Mouse (Mus musculus) thymus, adult 2 months (tissue): Measurements from ENCODE around the gene Cyb5b.
A peak's percentile ranks its signal among the peaks of the same experiment; 100 is the strongest.

Experiments used
- CTCF ChIP-seq: fragments of 200-500 bp; IDR thresholded peaks from 2 replicates; pipeline ENCODE4 v1.5.1; 2012; ENCODE audit warnings: mild to moderate bottlenecking, control low read depth, low read length, moderate library complexity, borderline replicate concordance; ENCODE audit not compliant: control insufficient read depth, poor library complexity, insufficient read depth; ENCODE audit errors: extremely low read depth
- POLR2A ChIP-seq: fragments of 200-500 bp; IDR thresholded peaks from 2 replicates; pipeline ENCODE4 v1.6.1; 2012; ENCODE audit warnings: mild to moderate bottlenecking, low read length, control low read depth, moderate library complexity; ENCODE audit not compliant: control insufficient read depth, poor library complexity, insufficient read depth; ENCODE audit errors: extremely low read depth

DNA sequence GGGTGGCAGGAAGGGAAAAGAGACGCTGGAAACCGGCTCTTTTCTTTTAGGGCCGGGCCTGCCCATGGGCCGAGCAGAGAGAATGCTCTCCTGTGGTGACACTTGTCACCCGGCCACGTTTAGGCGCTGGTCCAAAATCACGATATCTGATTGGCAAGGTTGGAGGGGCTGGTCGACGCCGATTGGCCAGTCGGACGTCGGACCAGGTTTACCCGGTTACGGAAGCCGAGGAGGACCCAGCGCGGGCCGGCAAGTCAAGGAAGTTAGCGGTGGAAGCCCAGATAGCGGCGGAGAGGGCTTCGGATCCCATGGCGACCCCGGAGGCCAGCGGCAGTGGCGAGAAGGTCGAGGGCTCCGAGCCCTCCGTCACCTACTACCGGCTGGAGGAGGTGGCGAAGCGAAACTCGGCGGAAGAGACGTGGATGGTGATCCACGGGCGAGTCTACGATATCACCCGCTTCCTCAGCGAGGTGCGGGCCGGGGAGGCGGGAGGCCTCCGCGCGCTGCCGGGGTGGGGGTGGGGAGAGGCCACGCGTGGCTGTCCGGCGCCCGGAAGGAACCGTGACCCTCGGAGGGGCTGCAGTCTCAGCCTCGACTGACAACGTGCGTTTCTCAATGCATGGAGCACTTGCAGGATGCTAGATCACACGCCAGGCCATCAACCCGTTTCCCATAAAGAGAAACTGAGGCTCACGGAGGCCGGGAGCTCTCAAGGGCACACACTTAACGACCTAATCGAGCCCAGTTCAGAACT lies at the start of gene Cyb5b:
- 0 out of 2 replicates have a peak, but pooled peaks have one; percentile 29 for TF ChIP-seq CTCF
- TF ChIP-seq POLR2A = peak; percentile 62
